In the genomic region with DNA sequence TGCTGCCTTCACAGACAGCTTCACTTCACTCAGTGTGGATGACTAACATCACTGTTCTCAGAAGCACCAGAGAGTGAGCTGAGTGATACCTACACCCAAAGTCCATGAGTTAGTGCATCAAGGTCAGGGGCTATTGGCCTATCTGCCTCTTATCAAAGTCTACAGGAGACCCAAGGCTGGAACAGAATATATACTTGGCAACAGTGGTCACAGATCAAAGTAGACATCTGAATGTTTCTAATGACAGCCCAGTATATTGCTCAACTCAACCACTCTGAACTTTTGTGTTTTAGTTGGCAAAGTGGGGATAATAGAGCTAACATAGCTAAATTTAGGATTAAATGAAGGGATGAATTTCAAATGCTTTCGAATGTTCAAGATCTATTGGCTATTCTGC, we compare ENCODE assay signal across 19 mouse cellular contexts.
A peak's percentile ranks its signal among the peaks of the same experiment; 100 is the strongest.
DNase-seq lines count a peak whose midpoint lies in the region; ATAC-seq and TF ChIP-seq lines count a peak whose summit lies in the region.
"Had no signal": no experiment of that assay in that cellular context is flagged by ENCODE, and none has a peak within 500 bp of the region (broad histone marks: within the 10 kb centered on the region; RNA-seq: fewer than 3 reads in every experiment).

No protein-coding gene starts in this region.

- no peaks in the 10 kb centered on the region for H3K27me3 ChIP-seq in kidney, embryonic 15.5 days
- no peaks in the 10 kb centered on the region for H3K27me3 ChIP-seq in liver, adult 2 months (ENCODE audit: control insufficient read depth, insufficient read depth, low read length)
- no peaks in the 10 kb centered on the region for H3K27me3 ChIP-seq in liver, postnatal 0 days (ENCODE audit: insufficient read depth, low read length)
- H3K27me3 ChIP-seq: CH12.LX, Patski had no signal

- H3K4me3 ChIP-seq in kidney, embryonic 15.5 days (replicated peaks): no peak overlapping the region
- H3K4me3 ChIP-seq in liver, adult 2 months (ENCODE audit: insufficient read depth, low read depth, low read length): no peak overlapping the region
- no peak overlapping the region for H3K4me3 ChIP-seq in liver, postnatal 0 days (ENCODE audit: low read depth, low read length)

- H3K27ac ChIP-seq in kidney, embryonic 15.5 days: peak overlapping the region; percentile 68; the same call in 1 of the 2 replicates
- H3K27ac ChIP-seq in liver, adult 2 months (replicated peaks; ENCODE audit: insufficient read depth, low read depth, low read length): no peak overlapping the region
- H3K27ac ChIP-seq in liver, postnatal 0 days (ENCODE audit: low read depth): no peak overlapping the region

- no peak for TF ChIP-seq POLR2A in liver, adult 2 months (IDR thresholded peaks at IDR 0.05; ENCODE audit: extremely low read depth, insufficient read depth, low read length)

- no peak for ATAC-seq in kidney, embryonic 15.5 days (replicated peaks; ENCODE audit: low FRiP score)
- ATAC-seq in liver, postnatal 0 days: no peak; the same call in 1 of the 2 replicates
- ATAC-seq: activated CD4-positive, CD25-positive, alpha-beta regulatory T cell, adult 4 months; CD4-positive, CD25-positive, alpha-beta regulatory T cell, adult 4 months had no signal

- no peak overlapping the region for H3K4me2 ChIP-seq in kidney, embryonic 15.5 days
- no peak overlapping the region for H3K4me2 ChIP-seq in liver, postnatal 0 days (ENCODE audit: low read depth, low read length)

- H3K36me3 ChIP-seq in kidney, embryonic 15.5 days: no peaks in the 10 kb centered on the region
- H3K36me3 ChIP-seq in liver, adult 2 months (ENCODE audit: control insufficient read depth, insufficient read depth, low read length): no peaks in the 10 kb centered on the region
- no peaks in the 10 kb centered on the region for H3K36me3 ChIP-seq in liver, postnatal 0 days (replicated peaks; ENCODE audit: insufficient read depth, low read length)
- H3K36me3 ChIP-seq: G1E had no signal

- H3K79me2 ChIP-seq in liver, adult 2 months (ENCODE audit: control insufficient read depth, insufficient read depth, low read length): no peaks in the 10 kb centered on the region

- no peak for TF ChIP-seq EP300 in liver, postnatal 0 days (IDR thresholded peaks at IDR 0.05; ENCODE audit: low read depth)

- H3K9ac ChIP-seq in kidney, embryonic 15.5 days: no peak overlapping the region
- no peak overlapping the region for H3K9ac ChIP-seq in liver, adult 2 months (ENCODE audit: low read depth, low read length)
- H3K9ac ChIP-seq in liver, postnatal 0 days (replicated peaks): no peak overlapping the region

- DNase-seq in kidney, adult 8-10 months: no peak
- DNase-seq in liver, adult 2 months (ENCODE audit: extremely low read depth, low read depth, low spot score): peak; percentile 97
- DNase-seq in liver, postnatal 0 days: no peak
- DNase-seq: adrenal gland, adult 2 months; adrenal gland, adult 8-10 months; adrenal gland, postnatal 10 days; adrenal gland, postnatal 14 days; adrenal gland, postnatal 25 days; adrenal gland, postnatal 36 days; B cell, adult 2 months; cerebellum, adult 11 months; cerebellum, adult 11-12 months; cerebellum, adult 18-20 months had no signal

- no peak for TF ChIP-seq CTCF in liver, adult 2 months (IDR thresholded peaks at IDR 0.05; ENCODE audit: low read depth, low read length)
- no peak for TF ChIP-seq CTCF in liver, postnatal 0 days (IDR thresholded peaks at IDR 0.05; ENCODE audit: low read depth)

- peaks cover 16% of the 10 kb centered on the region for H3K4me1 ChIP-seq in kidney, embryonic 15.5 days
- peaks cover 7% of the 10 kb centered on the region for H3K4me1 ChIP-seq in liver, adult 2 months (ENCODE audit: control insufficient read depth, insufficient read depth, low read length)
- H3K4me1 ChIP-seq in liver, postnatal 0 days (ENCODE audit: insufficient read depth): no peaks in the 10 kb centered on the region

- no peaks in the 10 kb centered on the region for H3K9me3 ChIP-seq in kidney, embryonic 15.5 days (replicated peaks)
- no peaks in the 10 kb centered on the region for H3K9me3 ChIP-seq in liver, postnatal 0 days (ENCODE audit: low read length)

- WGBS in kidney, embryonic 15.5 days: 77% methylated on average over 1 of the region's 1 CpGs
- WGBS in liver, adult 2 months: 20% methylated on average over 1 of the region's 1 CpGs
- 70% methylated on average over 1 of the region's 1 CpGs for WGBS in liver, postnatal 0 days (ENCODE audit: insufficient replicate concordance)
